Mouse (Mus musculus) C2C12 (cell line): ENCODE measurements at regions not wholly inside any gene's neighbourhood (a gene's known extent, or its start where the extent isn't known, plus 50 kb on each side); places are given as distances from the start of the nearest gene placed in this dataset.

ENCODE experiments used
- H3K27me3 ChIP-seq: one replicate; pipeline ENCODE4 v1.6.1; 2011; ENCODE audit not compliant: control insufficient read depth, insufficient read depth, insufficient read length
- H3K36me3 ChIP-seq: one replicate; pipeline ENCODE4 v1.6.1; 2011; ENCODE audit not compliant: control insufficient read depth, insufficient read depth
- H3K4me3 ChIP-seq: one replicate; pipeline ENCODE4 v1.5.1; 2011; ENCODE audit warnings: mild to moderate bottlenecking, control low read depth; ENCODE audit not compliant: poor library complexity, insufficient read depth, severe bottlenecking
- H3K79me2 ChIP-seq: one replicate; pipeline ENCODE4 v1.6.1; 2011; ENCODE audit not compliant: control insufficient read depth, insufficient read depth
- H3K79me3 ChIP-seq: one replicate; pipeline ENCODE4 v1.6.1; 2011; ENCODE audit warnings: low read depth, control low read depth
- H3ac ChIP-seq: one replicate; pipeline ENCODE3; 2011; ENCODE audit warnings: low read depth; ENCODE audit not compliant: control insufficient read depth, insufficient read length
- CEBPB ChIP-seq: IDR thresholded peaks from one replicate; pipeline ENCODE4 v1.6.1; 2011; ENCODE audit warnings: low read depth, mild to moderate bottlenecking, control low read depth, moderate library complexity
- CTCF ChIP-seq: IDR thresholded peaks from one replicate; pipeline ENCODE4 v1.5.1; 2011; ENCODE audit not compliant: control insufficient read depth, insufficient read depth, insufficient read length
- FOSL1 ChIP-seq: IDR thresholded peaks from one replicate; pipeline ENCODE4 v1.8.0; 2011; ENCODE audit warnings: mild to moderate bottlenecking, low read length; ENCODE audit not compliant: poor library complexity, insufficient read depth, severe bottlenecking
- MAX ChIP-seq: IDR thresholded peaks from one replicate; pipeline ENCODE4 v1.6.1; 2011; ENCODE audit warnings: mild to moderate bottlenecking, control low read depth
- MYOD1 ChIP-seq: IDR thresholded peaks from one replicate; pipeline ENCODE4 v1.6.1; 2011; ENCODE audit warnings: low read depth; ENCODE audit not compliant: control insufficient read depth, insufficient read length
- MYOG ChIP-seq: IDR thresholded peaks from one replicate; pipeline ENCODE4 v1.6.1; 2011; ENCODE audit not compliant: control insufficient read depth, insufficient read length; ENCODE audit errors: extremely low read depth
- USF1 ChIP-seq: IDR thresholded peaks from one replicate; pipeline ENCODE4 v1.6.1; 2011; ENCODE audit warnings: low read depth, mild to moderate bottlenecking, control low read depth, moderate library complexity

- TF ChIP-seq MYOG: no peak
- TF ChIP-seq MAX: no peak
- TF ChIP-seq USF1: no peak
- no peak for TF ChIP-seq FOSL1
- TF ChIP-seq CTCF: no peak
- peak; percentile 2 for TF ChIP-seq CEBPB
- TF ChIP-seq MYOD1: no peak
- Histone ChIP-seq H3K79me3 (no peaks in the 10 kb centered on the region), H3K36me3 (no peaks in the 10 kb centered on the region), H3K79me2 (no peaks in the 10 kb centered on the region), H3K27me3 (no peaks in the 10 kb centered on the region), H3ac (no peak overlapping the region), H3K4me3 (no peak overlapping the region)
These were observed 923.0 kb downstream of the Slc22a22 start for GRCm38 (mm10) chr15:56554386-56554785.

GRCm38 (mm10) chr15:56553851-56554250 lies 923.6 kb downstream of the Slc22a22 start:
- no peak overlapping the region for H3K4me3 ChIP-seq
- no peaks in the 10 kb centered on the region for H3K79me2 ChIP-seq
- H3K79me3 ChIP-seq: no peaks in the 10 kb centered on the region
- no peak overlapping the region for H3ac ChIP-seq
- H3K27me3 ChIP-seq: no peaks in the 10 kb centered on the region
- no peaks in the 10 kb centered on the region for H3K36me3 ChIP-seq
- TF ChIP-seq CEBPB: no peak
- no peak for TF ChIP-seq MAX
- TF ChIP-seq MYOG: no peak
- no peak for TF ChIP-seq CTCF
- TF ChIP-seq FOSL1: no peak
- no peak for TF ChIP-seq USF1
- no peak for TF ChIP-seq MYOD1

- Histone ChIP-seq H3ac (no peak overlapping the region), H3K27me3 (no peaks in the 10 kb centered on the region), H3K79me2 (no peaks in the 10 kb centered on the region), H3K79me3 (no peaks in the 10 kb centered on the region), H3K36me3 (no peaks in the 10 kb centered on the region), H3K4me3 (no peak overlapping the region)
- TF ChIP-seq USF1 (no peak), MYOD1 (no peak), CEBPB (no peak), MAX (no peak), CTCF (no peak), FOSL1 (no peak), MYOG (no peak)
These were observed 945.9 kb downstream of the Slc22a22 start for GRCm38 (mm10) chr15:56531529-56531928.

- Histone ChIP-seq H3ac (no peak overlapping the region), H3K36me3 (no peaks in the 10 kb centered on the region), H3K79me3 (no peaks in the 10 kb centered on the region), H3K79me2 (no peaks in the 10 kb centered on the region), H3K27me3 (no peaks in the 10 kb centered on the region), H3K4me3 (no peak overlapping the region)
- TF ChIP-seq CTCF (no peak), MYOG (no peak), CEBPB (no peak), USF1 (no peak), FOSL1 (no peak), MAX (no peak), MYOD1 (no peak)
These were observed 959.0 kb downstream of the Slc22a22 start for GRCm38 (mm10) chr15:56518379-56518778.

DNA sequence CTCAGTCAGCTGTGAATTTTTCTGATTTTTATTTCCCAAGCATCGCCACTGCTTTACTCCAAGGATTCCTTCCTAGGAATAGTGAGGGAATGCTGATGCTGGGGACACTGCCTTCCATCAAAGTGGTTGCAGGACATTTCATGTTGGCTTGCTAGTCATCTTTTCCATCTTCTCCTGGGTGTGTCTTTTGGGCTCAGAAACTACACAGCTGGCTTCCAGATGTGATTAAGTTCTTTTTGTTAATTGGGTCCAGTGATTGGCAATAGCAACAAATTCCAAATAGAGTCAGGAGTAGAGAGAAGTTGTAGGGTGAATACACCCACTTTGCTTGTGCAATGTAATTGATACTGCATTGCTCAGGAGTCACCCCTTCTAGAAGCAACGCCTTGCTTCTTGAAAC lies 961.3 kb downstream of the Slc22a22 start:
- no peaks in the 10 kb centered on the region for H3K79me2 ChIP-seq
- TF ChIP-seq MAX (no peak), MYOD1 (no peak), CTCF (no peak), CEBPB (no peak), MYOG (no peak), USF1 (no peak), FOSL1 (no peak)
- no peak overlapping the region for H3ac ChIP-seq
- H3K36me3 ChIP-seq: no peaks in the 10 kb centered on the region
- H3K4me3 ChIP-seq: no peak overlapping the region
- no peaks in the 10 kb centered on the region for H3K79me3 ChIP-seq
- H3K27me3 ChIP-seq: no peaks in the 10 kb centered on the region

DNA sequence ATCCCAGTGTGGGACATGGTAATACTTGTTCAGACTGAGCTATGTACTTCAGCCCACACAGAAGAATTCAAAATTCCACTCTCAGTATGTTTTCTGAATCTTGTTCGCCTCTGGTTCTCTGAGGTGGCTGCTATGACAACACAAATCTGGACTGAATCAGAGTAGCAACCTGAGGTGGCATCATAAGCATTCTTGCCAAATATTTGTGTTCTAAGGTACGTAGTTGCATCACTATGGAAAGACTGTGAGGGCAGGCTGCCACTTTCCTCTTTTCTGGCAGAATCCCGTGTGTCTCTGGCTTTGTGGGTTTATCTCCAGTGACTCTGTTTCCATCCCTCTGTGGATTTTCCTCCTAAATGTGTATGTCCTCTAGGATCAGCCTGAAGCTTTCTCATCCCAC lies 978.7 kb downstream of the Slc22a22 start:
- H3K79me2 ChIP-seq: no peaks in the 10 kb centered on the region
- H3K27me3 ChIP-seq: no peaks in the 10 kb centered on the region
- H3K79me3 ChIP-seq: no peaks in the 10 kb centered on the region
- no peak for TF ChIP-seq CTCF
- no peak for TF ChIP-seq MYOG
- TF ChIP-seq FOSL1: no peak
- TF ChIP-seq USF1: no peak
- peak; percentile 51 for TF ChIP-seq CEBPB
- no peak for TF ChIP-seq MAX
- no peak overlapping the region for H3ac ChIP-seq
- no peak overlapping the region for H3K4me3 ChIP-seq
- H3K36me3 ChIP-seq: no peaks in the 10 kb centered on the region
